Mouse (Mus musculus) MEL (cell line): Measurements from ENCODE around the gene Tgfb1. TPM values are rescaled to one million over a fixed set of nuclear protein-coding genes. Genes with fewer than 3 reads are reported as not detected.

Experiments
- DNase-seq: peaks from one replicate; pipeline ENCODE4 v3.0.0; 2011; ENCODE audit warnings: low read depth, low spot score
- H3K27ac ChIP-seq: 2 replicates; pipeline ENCODE4 v1.5.1; 2012; ENCODE audit warnings: low read depth, mild to moderate bottlenecking, control low read depth, low read length, moderate library complexity; ENCODE audit not compliant: control insufficient read depth
- H3K27me3 ChIP-seq, 2 experiments: fragments of 150-350 bp in 1 of 2; sonication (generic) in 1 of 2; 2 replicates each; pipeline ENCODE4 v1.6.1; 2012; ENCODE audit warnings: low read length in 2 of 2, mild to moderate bottlenecking in 2 of 2, improper control_type of control experiment in 1 of 2, moderate library complexity in 1 of 2; ENCODE audit not compliant: insufficient read depth in 2 of 2, control insufficient read depth in 1 of 2
- H3K36me3 ChIP-seq, 2 experiments: 2 replicates each; pipeline ENCODE4 v1.6.1; 2012 to 2014; ENCODE audit warnings: low read length in 2 of 2, improper control_type of control experiment in 1 of 2, inconsistent platforms in 1 of 2, mild to moderate bottlenecking in 1 of 2; ENCODE audit not compliant: insufficient read depth in 2 of 2, control insufficient read depth in 1 of 2
- H3K4me1 ChIP-seq, 2 experiments: fragments of 150-350 bp in 1 of 2; sonication (generic) in 1 of 2; 2 replicates each; pipeline ENCODE4 v1.6.1; 2012; ENCODE audit warnings: low read length in 2 of 2, improper control_type of control experiment in 1 of 2, mild to moderate bottlenecking in 1 of 2; ENCODE audit not compliant: insufficient read depth in 2 of 2, control insufficient read depth in 1 of 2
- H3K4me3 ChIP-seq, 2 experiments: fragments of 150-350 bp in 1 of 2; sonication (generic) in 1 of 2; 2 replicates each; pipeline ENCODE4 v1.5.1; 2012; ENCODE audit warnings: low read depth in 2 of 2, low read length in 2 of 2, mild to moderate bottlenecking in 2 of 2, moderate library complexity in 2 of 2, control low read depth in 1 of 2, improper control_type of control experiment in 1 of 2; ENCODE audit not compliant: control insufficient read depth in 1 of 2, insufficient read depth in 1 of 2
- H3K79me2 ChIP-seq: 2 replicates; pipeline ENCODE4 v1.6.1; 2012; ENCODE audit warnings: mild to moderate bottlenecking, low read length, moderate library complexity; ENCODE audit not compliant: control insufficient read depth, poor library complexity, insufficient read depth
- H3K9ac ChIP-seq: 2 replicates; pipeline ENCODE4 v1.6.1; 2012; ENCODE audit warnings: low read depth, mild to moderate bottlenecking, control low read depth, low read length, moderate library complexity; ENCODE audit not compliant: control insufficient read depth, poor library complexity, severe bottlenecking
- H3K9me3 ChIP-seq: fragments of 150-350 bp; sonication (generic); replicated peaks from 2 replicates; pipeline ENCODE4 v1.6.1; 2012; ENCODE audit warnings: mild to moderate bottlenecking, low read length, improper control_type of control experiment, moderate library complexity; ENCODE audit not compliant: insufficient read depth
- CTCF ChIP-seq, 3 experiments: IDR thresholded peaks in 2 of 3; conservative IDR thresholded peaks in 1 of 3; 2 replicates each; pipeline ENCODE4 v1.5.1; 2011 to 2012; ENCODE audit warnings: low read length in 3 of 3, low read depth in 2 of 3, mild to moderate bottlenecking in 2 of 3, improper control_type of control experiment in 1 of 3, inconsistent platforms in 1 of 3, mixed read lengths in 1 of 3, moderate library complexity in 1 of 3; ENCODE audit not compliant: control insufficient read depth in 1 of 3, insufficient read depth in 1 of 3, poor library complexity in 1 of 3, severe bottlenecking in 1 of 3
- ELF1 ChIP-seq: IDR thresholded peaks from 2 replicates; pipeline ENCODE4 v1.6.1; 2014; ENCODE audit warnings: low read depth, mild to moderate bottlenecking, inconsistent platforms, low read length, improper control_type of control experiment, moderate library complexity
- GATA1 ChIP-seq: IDR thresholded peaks from 2 replicates; pipeline ENCODE4 v1.6.1; 2011; ENCODE audit warnings: low read depth, low read length, improper control_type of control experiment
- HCFC1 ChIP-seq: IDR thresholded peaks from 2 replicates; pipeline ENCODE4 v1.6.1; 2012; ENCODE audit warnings: low read depth, mild to moderate bottlenecking, inconsistent platforms, low read length, improper control_type of control experiment, moderate library complexity
- JUND ChIP-seq: IDR thresholded peaks from 2 replicates; pipeline ENCODE4 v1.6.1; 2011; ENCODE audit warnings: low read depth, mild to moderate bottlenecking, improper control_type of control experiment, low read length
- MXI1 ChIP-seq: IDR thresholded peaks from 2 replicates; pipeline ENCODE4 v1.6.1; 2011; ENCODE audit warnings: mild to moderate bottlenecking, low read depth, low read length, improper control_type of control experiment
- MYB ChIP-seq: IDR thresholded peaks from 2 replicates; pipeline ENCODE4 v1.6.1; 2011; ENCODE audit warnings: mild to moderate bottlenecking, low read depth, low read length, improper control_type of control experiment
- POLR2A ChIP-seq, 2 experiments: IDR thresholded peaks; 2 replicates each; pipeline ENCODE4 v1.6.1; 2011 to 2012; ENCODE audit warnings: low read length in 2 of 2, mild to moderate bottlenecking in 2 of 2, control low read depth in 1 of 2, improper control_type of control experiment in 1 of 2, low read depth in 1 of 2, moderate library complexity in 1 of 2; ENCODE audit not compliant: control insufficient read depth in 1 of 2, insufficient read depth in 1 of 2, poor library complexity in 1 of 2
- POLR2AphosphoS2 ChIP-seq: IDR thresholded peaks from 2 replicates; pipeline ENCODE4 v1.6.1; 2011; ENCODE audit warnings: low read length, improper control_type of control experiment
- POLR2AphosphoS5 ChIP-seq: IDR thresholded peaks from 2 replicates; pipeline ENCODE4 v1.6.1; 2012; ENCODE audit warnings: low read depth, borderline replicate concordance, mild to moderate bottlenecking, inconsistent platforms, low read length, moderate library complexity, mixed read lengths
- RAD21 ChIP-seq: IDR thresholded peaks from 2 replicates; pipeline ENCODE4 v1.6.1; 2011; ENCODE audit warnings: mild to moderate bottlenecking, low read depth, low read length, improper control_type of control experiment
- SIN3A ChIP-seq: IDR thresholded peaks from 2 replicates; pipeline ENCODE4 v1.6.1; 2012; ENCODE audit warnings: low read length, improper control_type of control experiment, inconsistent platforms
- TCF12 ChIP-seq: IDR thresholded peaks from 2 replicates; pipeline ENCODE4 v1.6.1; 2014; ENCODE audit warnings: low read depth, mild to moderate bottlenecking, inconsistent platforms, low read length, improper control_type of control experiment, moderate library complexity
- USF1 ChIP-seq: IDR thresholded peaks from 2 replicates; pipeline ENCODE4 v1.6.1; 2014; ENCODE audit warnings: low read depth, mild to moderate bottlenecking, inconsistent platforms, low read length, improper control_type of control experiment, moderate library complexity
- USF2 ChIP-seq, 2 experiments: IDR thresholded peaks; 2 replicates each; pipeline ENCODE4 v1.6.1; 2011 to 2012; ENCODE audit warnings: improper control_type of control experiment in 2 of 2, low read length in 2 of 2, borderline replicate concordance in 1 of 2, inconsistent platforms in 1 of 2, low read depth in 1 of 2, mild to moderate bottlenecking in 1 of 2; ENCODE audit not compliant: insufficient read depth in 1 of 2
- ZC3H11A ChIP-seq: IDR thresholded peaks from 2 replicates; pipeline ENCODE4 v1.6.1; 2012; ENCODE audit warnings: low read depth, mild to moderate bottlenecking, inconsistent platforms, low read length, improper control_type of control experiment
- ZKSCAN1 ChIP-seq: IDR thresholded peaks from 2 replicates; pipeline ENCODE4 v1.6.1; 2012; ENCODE audit warnings: low read depth, mild to moderate bottlenecking, inconsistent platforms, low read length, improper control_type of control experiment, moderate library complexity
- ZMIZ1 ChIP-seq: IDR thresholded peaks from 2 replicates; pipeline ENCODE4 v1.6.1; 2012; ENCODE audit warnings: low read depth, mild to moderate bottlenecking, inconsistent platforms, low read length, improper control_type of control experiment, moderate library complexity
- polyA plus RNA-seq, 2 experiments: library from polyadenylated mRNA; stranded (reverse) in 1 of 2; unstranded in 1 of 2; fragments of >175 nt in 1 of 2; fragments of >200 nt in 1 of 2; gene quantifications; 2 replicates each; pipeline versions ENCODE4 v1.2.1 to v1.2.4; 2012; ENCODE audit warnings: low replicate concordance in 2 of 2, low read depth in 1 of 2; ENCODE audit not compliant: insufficient read length in 2 of 2, insufficient read depth in 1 of 2, missing spikeins in 1 of 2
- total RNA-seq: library from RNA; depleted of rRNA; stranded (reverse); fragments of 300-350 nt; gene quantifications from 2 replicates; pipeline ENCODE4 v1.2.3, GENCODE M21; 2012

Gene Tgfb1
- total and polyA plus RNA-seq, 3 experiments = 108 to 489 (median 164) TPM

DNA sequence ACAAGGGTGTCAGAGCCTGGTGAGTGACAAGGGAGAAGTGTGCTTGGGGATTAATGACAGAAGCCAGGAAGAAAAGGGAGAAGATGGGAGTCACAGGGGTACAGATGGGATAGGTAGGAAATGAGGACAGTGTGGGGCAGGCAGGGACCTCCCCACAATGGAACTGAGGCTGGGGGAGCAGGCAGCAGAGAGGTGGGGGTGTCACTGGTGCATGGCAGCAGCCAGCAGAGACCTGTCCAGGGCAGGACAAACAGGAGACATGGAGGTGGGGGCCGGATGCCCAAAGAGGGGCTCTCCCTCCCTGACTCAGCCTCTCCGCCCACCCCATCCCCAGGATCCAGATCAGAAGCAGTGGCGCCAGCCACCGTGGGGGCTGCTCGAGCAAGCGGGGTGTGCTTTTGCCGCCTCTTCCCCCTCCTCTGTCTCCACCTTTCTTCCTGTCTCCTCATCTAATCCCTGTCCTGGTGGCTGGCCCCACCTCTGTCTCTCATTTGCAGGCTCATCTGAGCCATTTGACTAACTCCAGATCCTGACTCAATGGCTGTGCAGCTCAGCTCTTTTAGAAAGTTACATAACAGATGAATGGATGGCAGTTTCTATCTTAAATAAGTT, 23.8 kb downstream of the Tgfb1 start:
- Histone ChIP-seq H3K27me3 (no peaks in the 10 kb centered on the region), H3K4me3 (no peak overlapping the region), H3K4me1 (peaks cover 0 to 5% of the 10 kb centered on the region in 2 experiments; a peak in 1 of 4 replicates), H3K9ac (no peak overlapping the region), H3K36me3 (peaks cover 0 to 3% of the 10 kb centered on the region in 2 experiments; a peak in 3 of 4 replicates), H3K9me3 (no peaks in the 10 kb centered on the region), H3K27ac (no peak overlapping the region), H3K79me2 (no peaks in the 10 kb centered on the region)
- TF ChIP-seq POLR2AphosphoS5 (0 out of 2 replicates have a peak, but pooled peaks have one; percentile 35), POLR2A (IDR thresholded peaks at IDR 0.05; ENCODE audit: control insufficient read depth in 1 of 2, insufficient read depth in 1 of 2, low read depth in 1 of 2, low read length in 2 of 2, poor library complexity in 1 of 2) (0 out of 4 replicates have a peak, but pooled peaks of 1 of the 2 experiments have one; percentile 31), TCF12 (no peak), ZC3H11A (no peak)
- DNase-seq = peak; percentile 28

- Histone ChIP-seq H3K9ac (no peak overlapping the region), H3K36me3 (peaks cover 0 to 3% of the 10 kb centered on the region in 2 experiments; a peak in 2 of 4 replicates), H3K4me3 (no peak overlapping the region), H3K27me3 (no peaks in the 10 kb centered on the region), H3K4me1 (peaks cover 0 to 5% of the 10 kb centered on the region in 2 experiments; a peak in 1 of 4 replicates), H3K9me3 (no peaks in the 10 kb centered on the region), H3K27ac (peak overlapping the region; percentile 14; the same call in 1 of the 2 replicates), H3K79me2 (no peaks in the 10 kb centered on the region)
- TF ChIP-seq ZMIZ1 (no peak), MYB (0 out of 2 replicates have a peak, but pooled peaks have one; percentile 30), GATA1 (no peak), HCFC1 (no peak), POLR2AphosphoS2 (peak; percentile 38; the same call in 1 of the 2 replicates), POLR2A (IDR thresholded peaks at IDR 0.05; ENCODE audit: control insufficient read depth in 1 of 2, insufficient read depth in 1 of 2, low read depth in 1 of 2, low read length in 2 of 2, poor library complexity in 1 of 2) (0 out of 4 replicates have a peak, but pooled peaks of 1 of the 2 experiments have one; percentile 4)
- DNase-seq = peak; percentile 20
Measured at GRCm38 (mm10) chr7:25711165-25711564, 24.4 kb downstream of the Tgfb1 start.

DNA sequence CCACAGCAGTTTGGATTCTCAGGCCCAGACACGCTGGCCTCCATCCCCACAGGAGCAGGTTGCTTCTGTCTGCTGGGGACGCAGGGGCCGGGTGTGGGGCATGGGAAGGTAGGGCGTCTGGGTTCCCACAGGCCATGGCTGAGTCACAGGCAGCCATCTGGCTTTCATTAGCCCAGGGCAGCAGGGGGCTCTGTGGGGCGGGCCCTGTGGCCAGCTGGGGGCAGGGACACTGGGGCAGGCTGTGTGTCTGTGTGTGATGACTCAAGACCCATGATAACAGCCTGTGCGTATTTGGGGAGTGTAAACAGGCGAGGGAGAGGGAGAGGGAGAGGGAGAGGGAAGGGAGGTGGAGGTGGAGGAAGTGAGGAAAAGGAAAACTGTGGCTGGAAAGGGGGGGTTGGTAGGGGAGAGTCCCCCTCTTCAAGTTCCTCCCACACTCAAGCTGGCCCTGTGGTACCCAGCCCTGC, 25.0 kb downstream of the Tgfb1 start:
- H3K4me3 ChIP-seq = no peak overlapping the region
- H3K27me3 ChIP-seq = no peaks in the 10 kb centered on the region
- H3K9me3 ChIP-seq = no peaks in the 10 kb centered on the region
- no peaks in the 10 kb centered on the region for H3K79me2 ChIP-seq
- no peak overlapping the region for H3K9ac ChIP-seq
- DNase-seq = peak; percentile 56
- TF ChIP-seq ELF1 = no peak
- no peak for TF ChIP-seq MXI1
- TF ChIP-seq POLR2A (IDR thresholded peaks at IDR 0.05; ENCODE audit: control insufficient read depth in 1 of 2, insufficient read depth in 1 of 2, low read depth in 1 of 2, low read length in 2 of 2, poor library complexity in 1 of 2) = no peak; a peak in 1 of 4 replicates
- TF ChIP-seq ZMIZ1 = peak; percentile 16; the same call in 1 of the 2 replicates
- TF ChIP-seq USF1 = no peak
- no peak for TF ChIP-seq CTCF (IDR thresholded peaks at IDR 0.05 in 2 of 3, conservative IDR thresholded peaks at IDR 0.05 in 1 of 3; ENCODE audit: control insufficient read depth in 1 of 3, insufficient read depth in 1 of 3, low read depth in 2 of 3, low read length in 3 of 3, poor library complexity in 1 of 3, severe bottlenecking in 1 of 3)
- no peak for TF ChIP-seq SIN3A
- no peak for TF ChIP-seq RAD21
- TF ChIP-seq JUND = no peak
- TF ChIP-seq TCF12 = no peak
- peak; percentile 34 for TF ChIP-seq POLR2AphosphoS2
- no peak for TF ChIP-seq USF2 (IDR thresholded peaks at IDR 0.05; ENCODE audit: borderline replicate concordance in 1 of 2, insufficient read depth in 1 of 2, low read depth in 1 of 2, low read length in 2 of 2)
- TF ChIP-seq ZKSCAN1 = no peak
- peaks cover 0 to 5% of the 10 kb centered on the region in 2 experiments; a peak in 1 of 4 replicates for H3K4me1 ChIP-seq
- peak overlapping the region; percentile 14; the same call in 1 of the 2 replicates for H3K27ac ChIP-seq
- peaks cover 0 to 3% of the 10 kb centered on the region in 2 experiments; a peak in 2 of 4 replicates for H3K36me3 ChIP-seq
